Mouse (Mus musculus) cerebellum, postnatal 4 days (tissue): ENCODE data around the gene Psme4.
A peak's percentile ranks its signal among the peaks of the same experiment; 100 is the strongest.

Experiments
- DNase-seq, 2 experiments: peaks; one replicate each; pipeline ENCODE4 v3.0.0; 2022; ENCODE audit warnings: low spot score in 2 of 2, mixed read lengths in 1 of 2

Gene Psme4

GRCm38 (mm10) chr11:30786230-30786983 lies 14.9 kb downstream of the Psme4 start:
- DNase-seq: no peak

- no peak for DNase-seq
Measured at GRCm38 (mm10) chr11:30792680-30793079, 21.2 kb downstream of the Psme4 start.

- no peak for DNase-seq
Measured at GRCm38 (mm10) chr11:30793753-30794152, 22.2 kb downstream of the Psme4 start.

- no peak for DNase-seq
Measured at GRCm38 (mm10) chr11:30797236-30797635, 25.7 kb downstream of the Psme4 start.

GRCm38 (mm10) chr11:30799496-30799895 lies 28.0 kb downstream of the Psme4 start:
- DNase-seq: peak; percentile 17 to 20

GRCm38 (mm10) chr11:30800091-30800490 lies 28.6 kb downstream of the Psme4 start:
- DNase-seq: no peak

GRCm38 (mm10) chr11:30802421-30802820 lies 30.9 kb downstream of the Psme4 start:
- DNase-seq: no peak

GRCm38 (mm10) chr11:30821116-30821515 lies 49.6 kb downstream of the Psme4 start:
- no peak for DNase-seq

GRCm38 (mm10) chr11:30838793-30839192 lies 67.3 kb downstream of the Psme4 start:
- DNase-seq: no peak

- DNase-seq: no peak
Measured at GRCm38 (mm10) chr11:30844355-30844754, 72.8 kb downstream of the Psme4 start.

- no peak for DNase-seq
Measured at GRCm38 (mm10) chr11:30872425-30872824, 100.9 kb downstream of the Psme4 start.

GRCm38 (mm10) chr11:30885171-30885871 lies 113.8 kb downstream of the Psme4 start, which contains the start of the genes Gpr75 and Asb3:
Gene Gpr75 (plus strand): TSS chr11:30885358.
Gene Asb3 (plus strand): TSS chr11:30885416.
- DNase-seq: peak; percentile 34 to 65

- no peak for DNase-seq
Measured at GRCm38 (mm10) chr11:30888153-30888552, 116.6 kb downstream of the Psme4 start.

- DNase-seq: no peak
Measured at GRCm38 (mm10) chr11:30896201-30896600, 124.7 kb downstream of the Psme4 start.

GRCm38 (mm10) chr11:30899312-30899711 lies 127.8 kb downstream of the Psme4 start:
- DNase-seq: no peak

GRCm38 (mm10) chr11:30912311-30912710 lies 140.8 kb downstream of the Psme4 start:
- no peak for DNase-seq

- no peak for DNase-seq
Measured at GRCm38 (mm10) chr11:30920641-30921040, 149.1 kb downstream of the Psme4 start.

- no peak for DNase-seq
Measured at GRCm38 (mm10) chr11:30923283-30923682, 151.8 kb downstream of the Psme4 start.

GRCm38 (mm10) chr11:30928079-30928478 lies 156.6 kb downstream of the Psme4 start:
- DNase-seq: no peak

GRCm38 (mm10) chr11:30928498-30928897 lies 157.0 kb downstream of the Psme4 start:
- DNase-seq: no peak
